Mouse (Mus musculus) skeletal muscle tissue, adult 2 months (tissue): ENCODE results near the gene Krt10.
A peak's percentile ranks its signal among the peaks of the same experiment; 100 is the strongest.

ENCODE experiments used
- DNase-seq: peaks from one replicate; pipeline ENCODE4 v3.0.0-alpha.2; 2012; ENCODE audit warnings: low read depth, low spot score

Krt10 gene

DNA sequence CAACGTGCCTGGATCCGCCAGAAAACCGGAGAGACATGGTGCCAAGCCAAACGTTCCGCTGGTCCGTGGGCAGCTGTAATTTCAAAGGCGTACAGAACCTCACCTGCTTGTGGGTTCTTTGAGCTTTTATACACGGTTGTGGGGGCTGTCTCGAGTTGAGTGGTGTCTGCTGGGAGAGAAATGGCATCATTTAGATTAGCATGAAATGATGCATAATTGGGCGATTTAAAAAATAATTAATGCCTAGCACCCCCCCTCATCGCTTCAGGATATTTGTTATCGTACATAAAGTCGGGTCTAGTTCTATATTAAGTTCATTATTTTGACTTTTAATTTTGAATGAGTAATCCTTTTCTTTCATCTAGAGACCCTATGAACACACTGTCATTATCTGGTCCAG, 14.4 kb downstream of the Krt10 start, which contains the start of gene Krt28:
TSS of gene Krt28 (minus strand) at position 101 of the 400 bp plus-strand sequence.
- DNase-seq = no peak

DNA sequence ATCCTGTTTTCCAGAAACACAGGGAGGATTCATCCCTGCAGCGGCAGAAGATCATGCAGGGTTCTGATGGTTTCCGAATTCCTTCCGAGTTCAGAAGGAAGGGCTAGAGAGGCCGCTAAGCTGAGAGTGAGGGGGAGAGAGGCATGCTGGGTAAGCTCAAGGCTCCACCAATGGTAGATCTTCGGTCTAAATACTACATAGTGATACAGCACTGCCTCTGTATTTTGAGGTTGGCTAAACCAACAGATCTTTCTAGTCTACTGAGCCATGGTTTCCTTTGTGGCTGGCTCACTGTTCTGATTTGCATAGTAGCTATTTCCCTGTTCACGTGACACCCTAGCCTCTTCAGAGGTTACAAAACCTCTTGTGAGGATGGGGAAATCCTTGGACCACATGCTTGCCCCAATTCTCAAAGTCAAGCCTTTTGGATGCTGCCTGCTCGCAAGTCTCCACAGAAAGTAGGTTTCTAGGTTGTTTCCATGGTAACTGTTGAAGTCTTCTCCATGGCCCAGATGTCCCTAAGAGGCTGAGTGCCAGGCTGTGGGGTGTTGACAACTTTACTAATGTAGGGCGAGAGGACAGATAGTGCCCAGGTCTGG, 19.2 kb downstream of the Krt10 start:
- peak; percentile 4 for DNase-seq

DNA sequence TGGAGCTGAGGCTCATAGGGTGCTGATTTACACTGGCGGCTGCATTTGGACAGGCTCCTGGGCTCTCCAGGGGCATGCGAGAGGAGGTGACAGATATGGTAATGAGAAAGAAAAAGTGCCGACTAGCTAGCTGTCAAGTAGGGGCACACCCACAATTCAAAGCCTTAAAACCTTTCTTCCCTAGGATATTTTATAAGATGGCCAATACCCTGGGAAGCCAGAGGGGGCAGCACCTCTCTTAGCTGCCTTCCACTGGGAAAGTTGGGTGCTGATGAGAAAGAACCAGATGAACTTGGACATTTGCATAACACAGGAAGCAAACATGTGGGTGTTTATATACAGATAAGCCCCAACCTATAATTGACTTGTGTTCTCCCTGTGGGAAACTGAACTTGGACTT, 19.9 kb downstream of the Krt10 start:
- DNase-seq = no peak

DNA sequence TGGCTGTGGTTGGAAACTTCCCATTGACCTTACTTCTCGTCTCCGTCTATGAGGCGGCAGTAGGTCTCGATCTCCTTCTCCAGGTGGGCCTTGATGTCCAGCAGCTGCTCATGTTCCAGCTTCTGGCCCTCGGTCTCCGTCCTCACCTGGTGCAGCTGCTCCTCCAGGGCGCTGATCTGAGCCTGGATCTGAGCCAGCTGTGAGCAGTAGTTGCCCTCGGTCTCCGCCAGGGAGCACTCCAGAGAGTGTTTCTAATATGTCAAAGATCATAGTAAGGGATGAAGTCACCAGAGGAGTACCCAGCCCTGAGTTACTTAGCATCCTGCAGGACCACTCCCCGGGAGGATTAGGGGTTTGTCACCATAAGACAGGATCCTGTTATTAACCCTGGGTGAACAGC, 22.4 kb downstream of the Krt10 start:
- DNase-seq = no peak

DNA sequence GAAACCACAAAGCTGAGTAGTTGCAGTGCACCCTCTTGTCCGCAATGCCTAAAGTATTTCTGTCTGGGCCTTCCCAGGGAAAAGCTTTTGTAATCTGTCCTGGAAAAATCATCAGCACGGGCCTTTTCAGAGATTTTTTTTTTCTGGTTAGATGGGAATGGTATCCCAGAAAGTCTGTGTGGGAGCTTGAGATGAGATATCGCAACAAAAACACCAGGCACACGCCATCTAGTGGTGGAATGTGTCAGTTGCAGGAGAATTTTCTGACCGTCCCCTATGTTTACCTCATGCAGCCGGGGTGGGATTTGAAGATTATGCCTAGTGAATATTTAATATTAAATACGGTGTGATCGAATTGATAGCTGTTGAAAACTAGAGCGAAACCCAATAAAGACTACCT, 24.8 kb downstream of the Krt10 start:
- peak; percentile 7 for DNase-seq

DNA sequence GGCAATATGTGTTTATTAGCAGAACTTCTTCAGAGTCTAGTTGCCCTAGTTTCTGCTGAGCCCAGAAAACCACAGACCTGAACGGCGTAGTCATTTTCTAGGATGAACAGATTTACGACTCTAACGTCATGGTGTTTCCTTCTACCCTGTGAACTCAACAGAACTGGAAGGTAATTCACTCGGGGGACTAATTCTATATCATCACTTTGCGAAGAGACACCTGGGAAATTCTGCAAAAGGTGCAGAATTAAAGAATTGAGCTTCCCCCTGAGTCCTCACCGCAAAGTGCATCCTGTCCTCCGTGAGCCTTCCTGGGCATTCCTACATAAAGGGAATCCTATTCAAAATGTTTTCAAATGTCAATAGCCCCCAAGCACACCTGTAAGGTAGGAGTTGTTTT, 27.7 kb downstream of the Krt10 start:
- DNase-seq = no peak

DNA sequence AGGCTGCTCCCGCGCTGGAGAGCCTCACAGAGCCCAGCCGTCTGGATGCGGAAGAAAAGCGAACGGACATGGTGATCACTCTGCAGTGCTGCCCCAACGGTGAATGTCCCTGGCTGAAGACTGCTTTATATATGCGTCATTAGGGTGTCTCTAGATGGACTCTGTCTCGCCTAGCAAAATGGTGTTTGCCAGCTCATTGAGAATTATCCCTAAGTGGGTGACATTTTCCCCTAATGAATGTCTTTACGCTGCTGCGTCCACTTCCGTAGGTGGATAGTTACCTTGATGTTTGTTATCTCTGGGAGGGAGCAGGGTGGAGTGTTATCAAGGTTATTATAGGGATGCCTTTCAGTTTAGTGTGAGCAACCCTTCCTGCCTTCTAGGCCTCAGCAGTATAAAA, 38.2 kb downstream of the Krt10 start, which contains the start of gene Krt27:
TSS of gene Krt27 (minus strand) at position 101 of the 400 bp plus-strand sequence.
- DNase-seq = no peak

DNA sequence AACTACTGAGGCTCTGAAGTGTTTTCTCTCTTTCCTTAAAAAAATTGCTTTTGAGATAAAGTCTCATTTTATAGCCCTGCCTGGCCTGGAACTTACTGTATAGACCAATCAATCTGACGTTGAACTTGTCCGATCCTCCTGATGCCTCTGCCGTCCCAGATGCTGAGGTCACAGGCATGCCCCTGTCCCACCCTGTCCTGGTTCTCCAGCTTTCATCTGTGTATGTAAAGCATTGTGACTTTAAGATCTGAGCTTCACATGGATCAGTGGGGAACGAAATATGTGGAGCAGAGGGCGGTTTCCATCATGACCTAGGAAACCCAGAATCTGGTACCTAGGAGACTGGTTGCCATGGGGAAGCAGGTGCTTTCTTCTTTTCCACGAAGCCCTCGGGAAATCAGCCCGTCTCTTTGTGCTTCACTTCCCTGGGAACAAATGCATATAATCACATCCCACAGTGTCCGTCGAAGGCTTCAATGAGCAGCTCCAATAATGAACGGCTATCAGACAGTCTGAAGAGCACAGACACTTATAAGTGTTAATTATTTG, 49.8 kb downstream of the Krt10 start:
- DNase-seq = no peak

DNA sequence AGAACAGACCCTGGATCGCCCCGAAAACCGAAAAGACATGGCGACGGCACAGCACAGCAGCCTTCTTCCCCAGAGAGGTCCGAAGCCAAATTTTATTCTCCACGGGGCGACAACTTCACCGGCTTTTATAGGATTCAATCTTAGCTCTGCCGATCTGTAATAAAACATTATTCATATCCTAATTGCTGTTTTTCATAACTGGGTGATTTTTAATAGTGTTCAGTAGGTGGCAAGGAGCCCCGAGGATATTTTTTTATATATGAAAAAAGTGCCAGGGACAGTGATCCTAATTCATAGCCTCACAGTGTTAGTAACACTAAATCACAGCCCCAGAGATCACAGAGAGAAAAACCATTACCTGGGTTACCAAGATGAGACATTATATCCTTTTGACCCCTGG, 51.3 kb downstream of the Krt10 start, which contains the start of gene Krt26:
TSS of gene Krt26 (minus strand) at position 101 of the 400 bp plus-strand sequence.
- DNase-seq = no peak
